Mouse (Mus musculus) liver, embryonic 14 days (tissue): ENCODE results near the gene Tbx5. TPM values are rescaled to one million over a fixed set of nuclear protein-coding genes. Genes with fewer than 3 reads are reported as not detected.

Experiments
- polyA plus RNA-seq: library from polyadenylated mRNA; depleted of rRNA; stranded (reverse); fragments of >200 nt; gene quantifications from 2 replicates; pipeline ENCODE4 v1.2.3, GENCODE M21; 2012; rRNA removed

The Tbx5 gene
- polyA plus RNA-seq: 0.06 TPM in 1 of 2 replicates, not detected in the other

GRCm38 (mm10) chr5:119832479-119832796 is at the start of gene Tbx5:
Tbx5 (plus strand) TSS chr5:119832668.

Other genes with a start within 250 kb of the Tbx5 start
- 1.0 and 1.4 TPM in 2 replicates for gene Tbx3, start 162.0 kb upstream of the Tbx5 start, polyA plus RNA-seq